Mouse (Mus musculus): ENCODE results near the gene Unc5a. TPM values are rescaled to one million over a fixed set of nuclear protein-coding genes. Genes with fewer than 3 reads are reported as not detected.

Gene Unc5a
- total and polyA plus RNA-seq, 3 experiments: 0.17 TPM; not detected in 2

- Histone ChIP-seq H3K4me3 (replicated peaks in 1 of 3; ENCODE audit: low read depth in 2 of 3, low read length in 2 of 3, poor library complexity in 1 of 3) (no peak overlapping the region), H3K9ac (ENCODE audit: insufficient read depth, low read depth) (no peak overlapping the region), H3K4me1 (ENCODE audit: control insufficient read depth in 1 of 2, insufficient read depth in 2 of 2) (peaks cover 13 to 23% of the 10 kb centered on the region in 2 experiments), H3K27ac (ENCODE audit: insufficient read depth, low read depth) (no peak overlapping the region), H3K79me2 (replicated peaks; ENCODE audit: control insufficient read depth, extremely low read depth, insufficient read depth, poor library complexity, severe bottlenecking) (no peaks in the 10 kb centered on the region), H3K36me3 (replicated peaks in 1 of 2; ENCODE audit: control insufficient read depth in 1 of 2, insufficient read depth in 1 of 2, low read length in 1 of 2) (no peaks in the 10 kb centered on the region), H3K27me3 (replicated peaks) (peaks cover 7% of the 10 kb centered on the region), H3K9me3 (replicated peaks; ENCODE audit: low read length) (no peaks in the 10 kb centered on the region), H3K4me2 (ENCODE audit: insufficient read depth, low read depth, poor library complexity, severe bottlenecking) (no peak overlapping the region)
- dilution Hi-C loops (cut with MboI; ENCODE audit: extremely low pct_ligation_motif_present, extremely low pct_unique_long_range_greater_than_20kb, low sequenced_read_pairs): no loop called here
- peak in 1 of 2 experiments; percentile 48; a peak in 2 of 4 replicates for TF ChIP-seq CTCF (conservative IDR thresholded peaks at IDR 0.05 in 1 of 2, IDR thresholded peaks at IDR 0.05 in 1 of 2; ENCODE audit: low read depth in 2 of 2, low read length in 2 of 2)
- TF ChIP-seq ZKSCAN1 (IDR thresholded peaks at IDR 0.05; ENCODE audit: borderline replicate concordance, low read depth, low read length): no peak
- peak; percentile 5 for TF ChIP-seq RAD21 (IDR thresholded peaks at IDR 0.05; ENCODE audit: low read depth, low read length)
- TF ChIP-seq SMC3 (IDR thresholded peaks at IDR 0.05; ENCODE audit: low read depth, low read length): peak; percentile 29
- in situ Hi-C loops (cut with MboI; ENCODE audit: low pct_ligation_motif_present, low pct_unique_long_range_greater_than_20kb, low sequenced_read_pairs): no loop called here
- peak; percentile 7 for DNase-seq (ENCODE audit: extremely low read depth)
Observed at GRCm38 (mm10) chr13:55019181-55019580, 70.0 kb downstream of the Unc5a start.

- no peak overlapping the region for H3K27ac ChIP-seq (ENCODE audit: insufficient read depth, low read depth)
- DNase-seq (ENCODE audit: extremely low read depth): no peak
- no peak for TF ChIP-seq RCOR1 (conservative IDR thresholded peaks at IDR 0.05; ENCODE audit: low read depth, low read length)
- no peak for TF ChIP-seq ZMIZ1 (IDR thresholded peaks at IDR 0.05; ENCODE audit: low read depth, low read length)
- no peak for TF ChIP-seq JUN (IDR thresholded peaks at IDR 0.05; ENCODE audit: insufficient read depth, low read depth, low read length)
- no peak for TF ChIP-seq SIN3A (IDR thresholded peaks at IDR 0.05; ENCODE audit: low read length)
- TF ChIP-seq NELFE (IDR thresholded peaks at IDR 0.05; ENCODE audit: low read depth, low read length): no peak
- no peak for TF ChIP-seq MYC (IDR thresholded peaks at IDR 0.05; ENCODE audit: low read depth, low read length)
- no peak for TF ChIP-seq USF2 (conservative IDR thresholded peaks at IDR 0.05; ENCODE audit: low read depth, low read length)
- TF ChIP-seq EP300 (IDR thresholded peaks at IDR 0.05; ENCODE audit: low read length): no peak
- TF ChIP-seq MEF2A (IDR thresholded peaks at IDR 0.05; ENCODE audit: borderline replicate concordance, low read depth, low read length): no peak
- TF ChIP-seq SMC3 (IDR thresholded peaks at IDR 0.05; ENCODE audit: low read depth, low read length): no peak
- no peak for TF ChIP-seq MAZ (IDR thresholded peaks at IDR 0.05; ENCODE audit: low read depth, low read length)
- no peak for TF ChIP-seq USF1 (IDR thresholded peaks at IDR 0.05; ENCODE audit: low read depth, low read length)
- no peak for TF ChIP-seq RAD21 (IDR thresholded peaks at IDR 0.05; ENCODE audit: low read depth, low read length)
- TF ChIP-seq POLR2AphosphoS2 (IDR thresholded peaks at IDR 0.05; ENCODE audit: low read depth, low read length): no peak
- TF ChIP-seq CHD2 (IDR thresholded peaks at IDR 0.05; ENCODE audit: low read length): no peak
- TF ChIP-seq TCF12 (IDR thresholded peaks at IDR 0.05; ENCODE audit: low read depth, low read length): no peak
- TF ChIP-seq UBTF (IDR thresholded peaks at IDR 0.05; ENCODE audit: low read depth, low read length): no peak
- dilution Hi-C loops (cut with MboI; ENCODE audit: extremely low pct_ligation_motif_present, extremely low pct_unique_long_range_greater_than_20kb, low sequenced_read_pairs): no loop called here
- no peaks in the 10 kb centered on the region for H3K79me2 ChIP-seq (replicated peaks; ENCODE audit: control insufficient read depth, extremely low read depth, insufficient read depth, poor library complexity, severe bottlenecking)
- no peak overlapping the region for H3K9ac ChIP-seq (ENCODE audit: insufficient read depth, low read depth)
- in situ Hi-C loops (cut with MboI; ENCODE audit: low pct_ligation_motif_present, low pct_unique_long_range_greater_than_20kb, low sequenced_read_pairs): no loop called here
- no peaks in the 10 kb centered on the region for H3K9me3 ChIP-seq (replicated peaks; ENCODE audit: low read length)
- H3K4me1 ChIP-seq (ENCODE audit: control insufficient read depth in 1 of 2, insufficient read depth in 2 of 2): peaks cover 15 to 31% of the 10 kb centered on the region in 2 experiments
- peaks cover 0 to 3% of the 10 kb centered on the region in 2 experiments for H3K36me3 ChIP-seq (replicated peaks in 1 of 2; ENCODE audit: control insufficient read depth in 1 of 2, insufficient read depth in 1 of 2, low read length in 1 of 2)
- peaks cover 1% of the 10 kb centered on the region for H3K27me3 ChIP-seq (replicated peaks)
- no peak overlapping the region for H3K4me2 ChIP-seq (ENCODE audit: insufficient read depth, low read depth, poor library complexity, severe bottlenecking)
- H3K4me3 ChIP-seq (replicated peaks in 1 of 3; ENCODE audit: low read depth in 2 of 3, low read length in 2 of 3, poor library complexity in 1 of 3): no peak overlapping the region
Observed at GRCm38 (mm10) chr13:55020051-55020450, 70.8 kb downstream of the Unc5a start.

Data from CH12.LX (cell line).